Mouse (Mus musculus) midbrain, embryonic 10.5 days (tissue): ENCODE data around the gene Ppp1r12b. TPM values are rescaled to one million over a fixed set of nuclear protein-coding genes. Genes with fewer than 3 reads are reported as not detected.
A peak's percentile ranks its signal among the peaks of the same experiment; 100 is the strongest.

Source experiments
- DNase-seq: peaks from one replicate; pipeline ENCODE4 v3.0.0-alpha.2; 2017; ENCODE audit warnings: low spot score
- H3K27ac ChIP-seq: fragments of 300-500 bp; sonication (generic); replicated peaks from 2 replicates; pipeline ENCODE4 v1.5.1; 2016; ENCODE audit warnings: mild to moderate bottlenecking
- H3K27me3 ChIP-seq: fragments of 300-500 bp; sonication (generic); 2 replicates; pipeline ENCODE4 v1.6.1; 2016; ENCODE audit warnings: low read depth, mild to moderate bottlenecking; ENCODE audit not compliant: poor library complexity, severe bottlenecking
- H3K36me3 ChIP-seq: fragments of 300-500 bp; sonication (generic); 2 replicates; pipeline ENCODE4 v1.6.1; 2016; ENCODE audit warnings: mild to moderate bottlenecking, moderate library complexity
- H3K4me1 ChIP-seq: fragments of 300-500 bp; sonication (generic); 2 replicates; pipeline ENCODE4 v1.6.1; 2016
- H3K4me3 ChIP-seq: fragments of 300-500 bp; sonication (generic); 2 replicates; pipeline ENCODE4 v1.5.1; 2016; ENCODE audit warnings: mild to moderate bottlenecking, moderate library complexity
- H3K9me3 ChIP-seq: fragments of 300-500 bp; sonication (generic); replicated peaks from 2 replicates; pipeline ENCODE4 v1.6.1; 2016; ENCODE audit warnings: mild to moderate bottlenecking
- WGBS: fragments of 180-500 bp; shearing (Covaris S2); methylation state at CpG from one replicate; pipeline ENCODE4 v1.1.7; 2016; 5-methylcytosine and 5-hydroxymethylcytosine counted together
- polyA plus RNA-seq: library from polyadenylated mRNA; unstranded; fragments of >200 nt; fragmentation: Nextera tagmentation; extraction: Ambion mirVana; gene quantifications from 2 replicates; pipeline ENCODE4 v1.2.1, GENCODE M21; 2016

The Ppp1r12b gene
- polyA plus RNA-seq, 1 experiment from 2014 or later: 5.7 TPM

DNA sequence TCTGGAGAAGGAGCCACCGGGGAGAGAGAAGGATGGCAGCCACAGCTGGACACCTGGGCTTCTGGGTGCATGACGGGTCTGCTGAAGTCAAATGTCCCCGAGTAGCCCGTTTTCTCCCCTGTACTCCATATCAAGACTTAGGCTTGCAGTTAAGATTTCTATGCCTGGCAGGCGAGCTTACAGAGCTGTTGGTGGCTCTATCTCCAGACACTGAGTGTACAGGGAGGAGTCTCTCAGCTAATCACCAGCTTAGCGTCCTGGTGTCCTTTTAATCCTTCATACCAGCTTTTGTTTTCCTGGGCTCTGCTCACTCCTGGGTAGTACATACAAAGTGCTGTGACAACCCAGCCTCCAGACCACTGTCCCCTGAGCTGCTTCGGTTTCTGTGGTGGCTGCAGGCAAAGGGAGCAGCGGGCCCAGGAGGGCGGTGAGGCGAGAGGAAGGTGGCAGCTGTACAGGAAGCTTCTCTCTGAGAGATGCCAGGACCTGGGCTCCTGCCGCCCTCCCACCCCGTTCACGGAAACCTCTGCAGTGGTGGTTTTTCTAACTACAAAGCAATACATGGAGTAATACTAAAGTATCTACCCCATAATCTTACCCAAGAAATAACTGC is 177.7 kb downstream of the Ppp1r12b start:
- H3K36me3 ChIP-seq: no peaks in the 10 kb centered on the region
- no peaks in the 10 kb centered on the region for H3K27me3 ChIP-seq
- WGBS: 47% methylated on average over 13 of the region's 13 CpGs
- no peaks in the 10 kb centered on the region for H3K9me3 ChIP-seq
- peaks cover 43% of the 10 kb centered on the region for H3K4me1 ChIP-seq
- no peak overlapping the region for H3K4me3 ChIP-seq
- peak overlapping the region; percentile 30; the same call in 1 of the 2 replicates for H3K27ac ChIP-seq
- no peak for DNase-seq

DNA sequence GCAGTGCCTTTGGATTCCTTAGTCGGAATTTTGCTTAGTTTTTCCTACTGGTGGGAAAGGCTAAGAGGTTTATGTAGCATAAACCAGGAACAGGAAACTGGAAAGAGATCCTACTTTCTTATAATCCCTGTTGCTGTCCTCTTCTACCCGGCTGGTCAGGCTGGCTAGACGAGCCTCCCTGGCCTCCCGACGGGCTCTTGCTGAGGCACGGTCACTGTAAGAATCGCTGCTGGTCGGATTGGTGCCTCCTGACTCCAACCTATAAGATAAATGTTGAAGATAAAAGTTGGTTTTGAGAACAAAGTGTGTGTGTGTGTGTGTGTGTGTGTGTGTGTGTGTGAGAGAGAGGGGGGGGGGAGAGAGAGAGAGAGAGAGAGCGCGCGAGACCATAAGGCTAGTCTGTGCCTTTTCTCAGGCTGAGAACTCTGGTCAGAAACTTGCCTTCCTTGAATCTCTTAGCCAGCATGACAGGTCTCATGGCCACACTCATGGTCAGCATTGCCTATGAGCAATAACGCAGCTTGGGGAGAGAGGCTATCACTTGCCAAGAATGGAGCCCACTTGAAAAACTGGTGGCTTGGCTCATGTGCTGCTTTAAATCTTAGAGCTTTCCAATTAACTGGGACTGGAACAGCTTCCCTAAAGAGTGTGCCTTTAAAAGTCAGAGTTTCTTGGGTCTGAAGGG is 178.4 kb downstream of the Ppp1r12b start:
- H3K4me1 ChIP-seq: peaks cover 47% of the 10 kb centered on the region
- WGBS: 80% methylated on average over 11 of the region's 12 CpGs
- H3K36me3 ChIP-seq: no peaks in the 10 kb centered on the region
- no peak overlapping the region for H3K27ac ChIP-seq
- no peaks in the 10 kb centered on the region for H3K27me3 ChIP-seq
- DNase-seq: no peak
- no peaks in the 10 kb centered on the region for H3K9me3 ChIP-seq
- H3K4me3 ChIP-seq: no peak overlapping the region

DNA sequence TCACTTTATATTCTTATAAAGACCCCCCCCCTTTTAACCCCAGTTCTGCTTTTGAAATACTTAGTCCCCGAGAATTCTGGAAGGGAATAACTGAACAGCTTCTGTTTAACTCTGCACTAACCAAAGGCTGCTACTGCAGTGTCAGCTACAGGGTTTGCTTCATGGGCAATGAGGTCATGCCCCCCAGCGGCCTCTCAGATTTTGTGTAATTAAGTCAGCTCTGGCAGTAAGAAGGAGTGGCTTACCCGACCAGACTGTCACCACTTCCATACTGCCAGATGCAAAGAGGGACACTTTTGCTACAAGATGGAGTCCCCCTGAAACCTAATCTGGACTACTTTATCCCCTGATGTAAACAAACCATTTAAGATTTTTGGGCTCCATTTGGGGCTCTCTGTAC is 180.1 kb downstream of the Ppp1r12b start:
- Histone ChIP-seq H3K27ac (no peak overlapping the region), H3K4me1 (peaks cover 50% of the 10 kb centered on the region), H3K4me3 (no peak overlapping the region), H3K9me3 (no peaks in the 10 kb centered on the region), H3K36me3 (peaks cover 4% of the 10 kb centered on the region; the same call in 1 of the 2 replicates), H3K27me3 (no peaks in the 10 kb centered on the region)
- DNase-seq: no peak
- WGBS: 45% methylated on average over 3 of the region's 3 CpGs

- peak overlapping the region; percentile 60 for H3K27ac ChIP-seq
- WGBS: 60% methylated on average over 6 of the region's 6 CpGs
- H3K9me3 ChIP-seq: no peaks in the 10 kb centered on the region
- peaks cover 50% of the 10 kb centered on the region for H3K4me1 ChIP-seq
- H3K36me3 ChIP-seq: peaks cover 4% of the 10 kb centered on the region; the same call in 1 of the 2 replicates
- H3K4me3 ChIP-seq: no peak overlapping the region
- DNase-seq: no peak
- no peaks in the 10 kb centered on the region for H3K27me3 ChIP-seq
Measured at GRCm38 (mm10) chr1:134774728-134775287, 180.9 kb downstream of the Ppp1r12b start.

- WGBS: 38% methylated on average over 2 of the region's 2 CpGs
- Histone ChIP-seq H3K27ac (peak overlapping the region; percentile 60; the same call in 1 of the 2 replicates), H3K4me1 (peaks cover 50% of the 10 kb centered on the region), H3K4me3 (no peak overlapping the region), H3K36me3 (peaks cover 4% of the 10 kb centered on the region; the same call in 1 of the 2 replicates), H3K27me3 (no peaks in the 10 kb centered on the region), H3K9me3 (no peaks in the 10 kb centered on the region)
- DNase-seq: no peak
Measured at GRCm38 (mm10) chr1:134774247-134774646, 181.5 kb downstream of the Ppp1r12b start.

GRCm38 (mm10) chr1:134773256-134773655 is 182.5 kb downstream of the Ppp1r12b start:
- no peaks in the 10 kb centered on the region for H3K27me3 ChIP-seq
- no peaks in the 10 kb centered on the region for H3K9me3 ChIP-seq
- H3K4me3 ChIP-seq: no peak overlapping the region
- H3K4me1 ChIP-seq: peaks cover 50% of the 10 kb centered on the region
- WGBS: 30% methylated on average over 12 of the region's 12 CpGs
- H3K36me3 ChIP-seq: peaks cover 10% of the 10 kb centered on the region; the same call in 1 of the 2 replicates
- DNase-seq: no peak
- H3K27ac ChIP-seq: peak overlapping the region; percentile 67; the same call in 1 of the 2 replicates

DNA sequence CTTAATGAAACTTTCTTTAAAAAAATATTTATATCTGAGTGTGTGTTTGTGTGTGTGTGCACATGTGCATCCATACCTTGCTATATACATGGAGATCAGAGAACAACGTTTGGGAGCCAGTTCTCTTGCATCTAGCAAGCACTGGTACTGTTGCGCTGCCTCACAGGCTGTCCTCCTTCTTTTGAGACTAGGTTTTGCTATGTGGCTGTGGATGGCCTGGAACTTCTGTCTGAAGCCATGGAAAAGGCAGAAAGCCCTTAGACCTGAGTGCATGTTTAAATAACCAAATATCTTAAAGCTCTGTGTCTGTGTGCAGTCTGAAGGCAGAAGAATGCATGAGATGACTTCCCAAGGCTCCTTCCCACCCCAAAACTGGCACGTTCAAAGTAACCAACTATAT is 182.9 kb downstream of the Ppp1r12b start:
- WGBS: 85% methylated on average over 3 of the region's 3 CpGs
- Histone ChIP-seq H3K36me3 (peaks cover 10% of the 10 kb centered on the region; the same call in 1 of the 2 replicates), H3K27ac (no peak overlapping the region), H3K4me3 (no peak overlapping the region), H3K27me3 (no peaks in the 10 kb centered on the region), H3K4me1 (peaks cover 45% of the 10 kb centered on the region), H3K9me3 (no peaks in the 10 kb centered on the region)
- no peak for DNase-seq

DNA sequence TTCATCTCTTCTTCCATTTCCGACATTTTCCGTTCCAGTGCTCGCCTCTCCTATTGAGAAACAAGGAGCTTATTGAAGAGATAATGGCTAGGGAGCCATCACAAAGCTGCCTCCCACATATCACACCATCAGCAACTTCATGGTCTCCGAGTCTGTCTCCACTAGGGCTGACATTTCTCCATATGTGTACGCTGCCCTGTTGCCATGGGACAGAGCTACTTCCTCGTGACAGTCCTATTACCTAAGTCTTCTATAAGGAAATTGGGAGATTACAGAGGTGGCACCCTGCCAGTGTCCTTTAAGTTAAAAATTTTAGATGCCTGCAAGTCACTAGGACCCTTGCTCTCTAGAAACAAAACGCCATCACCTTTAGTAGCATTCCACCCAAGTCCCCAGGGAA is 183.7 kb downstream of the Ppp1r12b start:
- 90% methylated on average over 7 of the region's 7 CpGs for WGBS
- Histone ChIP-seq H3K4me1 (peaks cover 38% of the 10 kb centered on the region), H3K27ac (no peak overlapping the region), H3K4me3 (no peak overlapping the region), H3K36me3 (peaks cover 10% of the 10 kb centered on the region; the same call in 1 of the 2 replicates), H3K9me3 (no peaks in the 10 kb centered on the region), H3K27me3 (no peaks in the 10 kb centered on the region)
- DNase-seq: no peak

DNA sequence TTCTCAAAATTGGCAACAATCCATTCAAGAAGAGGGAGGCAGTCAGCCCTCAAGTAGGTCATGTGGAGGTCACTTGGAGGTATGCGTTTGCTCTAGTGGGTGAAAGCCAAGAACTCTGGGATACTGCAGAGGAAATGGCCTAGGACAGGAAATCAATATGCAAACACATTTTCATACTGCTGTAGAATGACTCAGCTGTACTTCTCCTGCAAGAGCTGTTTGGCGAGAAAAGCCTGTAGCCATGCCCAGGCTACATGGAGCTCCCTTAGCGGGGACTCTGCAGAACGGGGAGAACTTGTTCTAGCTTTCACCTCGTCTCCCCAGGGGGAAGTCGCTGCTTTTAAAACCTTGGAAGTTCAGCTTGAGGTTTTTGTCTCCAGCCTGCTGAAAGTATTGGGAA is 184.4 kb downstream of the Ppp1r12b start:
- no peak overlapping the region for H3K27ac ChIP-seq
- no peaks in the 10 kb centered on the region for H3K9me3 ChIP-seq
- H3K4me3 ChIP-seq: no peak overlapping the region
- DNase-seq: no peak
- 82% methylated on average over 6 of the region's 6 CpGs for whole genome bisulfite sequencing
- H3K4me1 ChIP-seq: peaks cover 38% of the 10 kb centered on the region
- H3K36me3 ChIP-seq: peaks cover 10% of the 10 kb centered on the region; the same call in 1 of the 2 replicates
- H3K27me3 ChIP-seq: no peaks in the 10 kb centered on the region

- no peak overlapping the region for H3K27ac ChIP-seq
- DNase-seq: no peak
- H3K9me3 ChIP-seq: no peaks in the 10 kb centered on the region
- H3K36me3 ChIP-seq: peaks cover 10% of the 10 kb centered on the region; the same call in 1 of the 2 replicates
- WGBS: 98% methylated on average over 5 of the region's 5 CpGs
- no peak overlapping the region for H3K4me3 ChIP-seq
- peaks cover 30% of the 10 kb centered on the region for H3K4me1 ChIP-seq
- no peaks in the 10 kb centered on the region for H3K27me3 ChIP-seq
Measured at GRCm38 (mm10) chr1:134770312-134770711, 185.4 kb downstream of the Ppp1r12b start.

- WGBS: 89% methylated on average over 4 of the region's 4 CpGs
- no peak overlapping the region for H3K27ac ChIP-seq
- no peak for DNase-seq
- H3K4me1 ChIP-seq: peaks cover 10% of the 10 kb centered on the region
- no peaks in the 10 kb centered on the region for H3K27me3 ChIP-seq
- peaks cover 7% of the 10 kb centered on the region; the same call in 1 of the 2 replicates for H3K36me3 ChIP-seq
- no peak overlapping the region for H3K4me3 ChIP-seq
- H3K9me3 ChIP-seq: no peaks in the 10 kb centered on the region
Measured at GRCm38 (mm10) chr1:134766448-134766847, 189.3 kb downstream of the Ppp1r12b start.

GRCm38 (mm10) chr1:134764831-134765458 is 190.8 kb downstream of the Ppp1r12b start:
- no peak overlapping the region for H3K27ac ChIP-seq
- no peak overlapping the region for H3K4me3 ChIP-seq
- peaks cover 11% of the 10 kb centered on the region; the same call in 1 of the 2 replicates for H3K36me3 ChIP-seq
- H3K9me3 ChIP-seq: no peaks in the 10 kb centered on the region
- H3K27me3 ChIP-seq: no peaks in the 10 kb centered on the region
- DNase-seq: no peak
- H3K4me1 ChIP-seq: peaks cover 9% of the 10 kb centered on the region
- 59% methylated on average over 7 of the region's 7 CpGs for WGBS
